Mouse (Mus musculus) myocyte (in vitro differentiated cells): ENCODE measurements around the gene Rbfox1.

Source experiments
- CEBPB ChIP-seq: IDR thresholded peaks from 2 replicates; pipeline ENCODE4 v1.6.1; 2011; ENCODE audit warnings: mild to moderate bottlenecking, moderate library complexity; ENCODE audit not compliant: poor library complexity, insufficient read depth, severe bottlenecking
- E2F4 ChIP-seq: IDR thresholded peaks from one replicate; pipeline ENCODE4 v1.6.1; 2011; ENCODE audit warnings: mild to moderate bottlenecking, control low read depth, moderate library complexity; ENCODE audit not compliant: insufficient read depth
- MAX ChIP-seq: IDR thresholded peaks from one replicate; pipeline ENCODE4 v1.6.1; 2011; ENCODE audit warnings: low read depth, mild to moderate bottlenecking, control low read depth
- MYOD1 ChIP-seq, 3 experiments: IDR thresholded peaks; one replicate each; pipeline ENCODE4 v1.6.1; 2011; ENCODE audit warnings: control low read depth in 2 of 3, low read depth in 2 of 3, mild to moderate bottlenecking in 2 of 3, moderate library complexity in 1 of 3; ENCODE audit not compliant: insufficient read length in 2 of 3, control insufficient read depth in 1 of 3
- MYOG ChIP-seq, 3 experiments: IDR thresholded peaks; one replicate each; pipeline ENCODE4 v1.6.1; 2011; ENCODE audit warnings: control low read depth in 2 of 3, low read depth in 2 of 3, mild to moderate bottlenecking in 2 of 3; ENCODE audit not compliant: insufficient read length in 2 of 3, control insufficient read depth in 1 of 3, insufficient read depth in 1 of 3
- POLR2A ChIP-seq: IDR thresholded peaks from one replicate; pipeline ENCODE4 v1.6.1; 2011; ENCODE audit warnings: low read depth, mild to moderate bottlenecking, control low read depth, moderate library complexity; ENCODE audit not compliant: insufficient read length
- REST ChIP-seq: IDR thresholded peaks from one replicate; pipeline ENCODE4 v1.6.1; 2011; ENCODE audit warnings: mild to moderate bottlenecking, control low read depth, moderate library complexity; ENCODE audit not compliant: insufficient read depth, insufficient read length
- TCF12 ChIP-seq: IDR thresholded peaks from one replicate; pipeline ENCODE4 v1.6.1; 2011; ENCODE audit warnings: mild to moderate bottlenecking, control low read depth; ENCODE audit not compliant: poor library complexity, insufficient read depth, severe bottlenecking
- TCF3 ChIP-seq: IDR thresholded peaks from one replicate; pipeline ENCODE4 v1.6.1; 2011; ENCODE audit warnings: low read depth, control low read depth; ENCODE audit not compliant: insufficient read length
- USF1 ChIP-seq: IDR thresholded peaks from one replicate; pipeline ENCODE4 v1.6.1; 2011; ENCODE audit warnings: low read depth, mild to moderate bottlenecking, control low read depth, moderate library complexity

- no peak for TF ChIP-seq USF1
- TF ChIP-seq POLR2A, result no peak
- no peak for TF ChIP-seq MAX
- no peak for TF ChIP-seq E2F4
- no peak for TF ChIP-seq CEBPB
- no peak for TF ChIP-seq MYOG (IDR thresholded peaks at IDR 0.05; ENCODE audit: control insufficient read depth in 1 of 3, insufficient read depth in 1 of 3, insufficient read length in 2 of 3, low read depth in 2 of 3)
- TF ChIP-seq TCF12, result no peak
- TF ChIP-seq REST, result no peak
- no peak for TF ChIP-seq MYOD1 (IDR thresholded peaks at IDR 0.05; ENCODE audit: control insufficient read depth in 1 of 3, insufficient read length in 2 of 3, low read depth in 2 of 3)
- TF ChIP-seq TCF3, result no peak
These were observed 1191.6 kb downstream of the Rbfox1 start for GRCm38 (mm10) chr16:7076707-7077106.
